Mouse (Mus musculus): ENCODE measurements around the gene Supt3. TPM values are rescaled to one million over a fixed set of nuclear protein-coding genes. Genes with fewer than 3 reads are reported as not detected.

The Supt3 gene
- total RNA-seq, 2 experiments from 2014 or later = 13.2 TPM

- DNase-seq (ENCODE audit: low spot score in 2 of 2) = no peak
- intact Hi-C loops (cut with DNase I) = no loop called here
Measured at GRCm38 (mm10) chr17:44943536-44944090, 166.7 kb downstream of the Supt3 start.

GRCm38 (mm10) chr17:44945333-44945732, 168.4 kb downstream of the Supt3 start:
- intact Hi-C loops (cut with DNase I) = no loop called here
- DNase-seq (ENCODE audit: low spot score in 2 of 2) = no peak

- no peak for DNase-seq (ENCODE audit: low spot score in 2 of 2)
- intact Hi-C loops (cut with DNase I) = no loop called here
Measured at GRCm38 (mm10) chr17:44948321-44948720, 171.4 kb downstream of the Supt3 start.

- intact Hi-C loops (cut with DNase I) = no loop called here
- no peak for DNase-seq (ENCODE audit: low spot score in 2 of 2)
Measured at GRCm38 (mm10) chr17:44956671-44957070, 179.7 kb downstream of the Supt3 start.

- intact Hi-C loops (cut with DNase I) = loop anchor here (10.0 kb wide), 1 partner anchor 412 kb away; no protein-coding TSS in a partner anchor
- peak in 1 of 2 experiments; percentile 30 for DNase-seq (ENCODE audit: low spot score in 2 of 2)
Measured at GRCm38 (mm10) chr17:44963051-44963798, 186.3 kb downstream of the Supt3 start.

GRCm38 (mm10) chr17:44967186-44967585, 190.2 kb downstream of the Supt3 start:
- peak in 1 of 2 experiments; percentile 77 for DNase-seq (ENCODE audit: low spot score in 2 of 2)

GRCm38 (mm10) chr17:44970255-44970654, 193.3 kb downstream of the Supt3 start:
- intact Hi-C loops (cut with DNase I) = no loop called here
- DNase-seq (ENCODE audit: low spot score in 2 of 2) = no peak

More at GRCm38 (mm10) chr17:44967186-44967585, 190.2 kb downstream of the Supt3 start:
- intact Hi-C loops (cut with DNase I) = loop anchor here (10.0 kb wide), 1 partner anchor 408 kb away; no protein-coding TSS in a partner anchor

GRCm38 (mm10) chr17:44973489-44973888, 196.5 kb downstream of the Supt3 start:
- intact Hi-C loops (cut with DNase I) = no loop called here
- DNase-seq (ENCODE audit: low spot score in 2 of 2) = no peak

- intact Hi-C loops (cut with DNase I) = no loop called here
- no peak for DNase-seq (ENCODE audit: low spot score in 2 of 2)
Measured at GRCm38 (mm10) chr17:44977690-44978089, 200.7 kb downstream of the Supt3 start.

- intact Hi-C loops (cut with DNase I) = no loop called here
- DNase-seq (ENCODE audit: low spot score in 2 of 2) = no peak
Measured at GRCm38 (mm10) chr17:44987964-44988363, 211.0 kb downstream of the Supt3 start.

GRCm38 (mm10) chr17:45003311-45003710, 226.4 kb downstream of the Supt3 start:
- intact Hi-C loops (cut with DNase I) = no loop called here

GRCm38 (mm10) chr17:45004477-45005170, 227.7 kb downstream of the Supt3 start:
- no peak for DNase-seq (ENCODE audit: low spot score in 2 of 2)
- intact Hi-C loops (cut with DNase I) = no loop called here

More at GRCm38 (mm10) chr17:45003311-45003710, 226.4 kb downstream of the Supt3 start:
- no peak for DNase-seq (ENCODE audit: low spot score in 2 of 2)

GRCm38 (mm10) chr17:45007461-45007860, 230.5 kb downstream of the Supt3 start:
- intact Hi-C loops (cut with DNase I) = no loop called here
- DNase-seq (ENCODE audit: low spot score in 2 of 2) = no peak

GRCm38 (mm10) chr17:45008663-45009062, 231.7 kb downstream of the Supt3 start:
- intact Hi-C loops (cut with DNase I) = no loop called here
- no peak for DNase-seq (ENCODE audit: low spot score in 2 of 2)

GRCm38 (mm10) chr17:45010409-45010808, 233.5 kb downstream of the Supt3 start:
- DNase-seq (ENCODE audit: low spot score in 2 of 2) = no peak
- intact Hi-C loops (cut with DNase I) = no loop called here

GRCm38 (mm10) chr17:45016746-45017145, 239.8 kb downstream of the Supt3 start:
- no peak for DNase-seq (ENCODE audit: low spot score in 2 of 2)
- intact Hi-C loops (cut with DNase I) = no loop called here

- peak in 1 of 2 experiments; percentile 9 for DNase-seq (ENCODE audit: low spot score in 2 of 2)
- intact Hi-C loops (cut with DNase I) = no loop called here
Measured at GRCm38 (mm10) chr17:45020155-45020930, 243.4 kb downstream of the Supt3 start.

- DNase-seq (ENCODE audit: low spot score in 2 of 2) = no peak
- intact Hi-C loops (cut with DNase I) = no loop called here
Measured at GRCm38 (mm10) chr17:45028441-45028840, 251.5 kb downstream of the Supt3 start.

- DNase-seq (ENCODE audit: low spot score in 2 of 2) = no peak
- intact Hi-C loops (cut with DNase I) = no loop called here
Measured at GRCm38 (mm10) chr17:45029106-45029505, 252.2 kb downstream of the Supt3 start.

GRCm38 (mm10) chr17:45032209-45032608, 255.3 kb downstream of the Supt3 start:
- no peak for DNase-seq (ENCODE audit: low spot score in 2 of 2)
- intact Hi-C loops (cut with DNase I) = no loop called here
